Mouse (Mus musculus): Measurements from ENCODE around the gene Dlx4. TPM values are rescaled to one million over a fixed set of nuclear protein-coding genes. Genes with fewer than 3 reads are reported as not detected.

The Dlx4 gene
- polyA plus RNA-seq, 1 experiment from 2014 or later = 0.79 TPM

DNA sequence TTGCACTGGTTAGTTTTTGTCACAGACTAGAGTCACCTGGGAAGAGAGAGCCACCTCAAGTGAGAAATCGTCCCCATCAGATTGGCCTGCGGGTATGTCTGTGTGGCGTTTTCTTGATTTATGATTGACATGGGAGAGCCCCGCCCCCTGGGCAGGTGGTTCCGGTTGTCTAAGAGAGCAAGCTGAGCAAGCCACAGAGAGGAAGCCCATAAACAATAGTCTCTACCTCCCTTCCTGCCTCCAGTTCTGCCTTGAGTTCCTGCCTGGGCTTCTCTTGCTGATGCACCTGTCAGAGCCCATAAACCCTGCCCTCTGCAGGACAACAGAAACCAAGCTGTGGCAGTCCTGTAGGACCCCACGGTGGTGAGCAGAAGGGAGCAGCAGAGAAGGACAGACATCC is 12.7 kb downstream of the Dlx4 start:
- Histone ChIP-seq H3K4me2 (replicated peaks; ENCODE audit: low read depth, low read length) (no peak overlapping the region), H3K9ac (replicated peaks; ENCODE audit: low read depth) (no peak overlapping the region), H3K36me3 (ENCODE audit: insufficient read depth, low read length) (no peaks in the 10 kb centered on the region), H3K27me3 (replicated peaks; ENCODE audit: insufficient read depth, low read length) (peaks cover 14% of the 10 kb centered on the region; the same call in 1 of the 2 replicates), H3K4me1 (ENCODE audit: insufficient read depth, low read depth, low read length) (no peaks in the 10 kb centered on the region), H3K27ac (ENCODE audit: low read length) (no peak overlapping the region), H3K9me3 (ENCODE audit: low read length) (no peaks in the 10 kb centered on the region), H3K4me3 (ENCODE audit: low read depth, low read length) (no peak overlapping the region)
- DNase-seq (ENCODE audit: low spot score) (no peak), ATAC-seq (no peak)
- 50% methylated on average over 6 of the region's 6 CpGs for WGBS
- TF ChIP-seq CTCF (IDR thresholded peaks at IDR 0.05) = 0 out of 2 replicates have a peak, but pooled peaks have one; percentile 2
- no peak for TF ChIP-seq EP300 (IDR thresholded peaks at IDR 0.05)

GRCm38 (mm10) chr11:95130668-95131252 is 15.3 kb downstream of the Dlx4 start:
- H3K36me3 ChIP-seq (ENCODE audit: insufficient read depth, low read length) = no peaks in the 10 kb centered on the region
- no peak overlapping the region for H3K9ac ChIP-seq (replicated peaks; ENCODE audit: low read depth)
- no peak for TF ChIP-seq EP300 (IDR thresholded peaks at IDR 0.05)
- TF ChIP-seq CTCF (IDR thresholded peaks at IDR 0.05) = no peak
- ATAC-seq = peak; percentile 58
- no peak overlapping the region for H3K4me3 ChIP-seq (ENCODE audit: low read depth, low read length)
- H3K4me1 ChIP-seq (ENCODE audit: insufficient read depth, low read depth, low read length) = 0 out of 2 replicates have a peak, but pooled peaks cover 2% of the 10 kb centered on the region
- 51% methylated on average over 17 of the region's 17 CpGs for WGBS
- no peak overlapping the region for H3K4me2 ChIP-seq (replicated peaks; ENCODE audit: low read depth, low read length)
- no peak for DNase-seq (ENCODE audit: low spot score)
- no peaks in the 10 kb centered on the region for H3K9me3 ChIP-seq (ENCODE audit: low read length)
- H3K27ac ChIP-seq (ENCODE audit: low read length) = no peak overlapping the region
- peaks cover 4% of the 10 kb centered on the region; the same call in 1 of the 2 replicates for H3K27me3 ChIP-seq (replicated peaks; ENCODE audit: insufficient read depth, low read length)

GRCm38 (mm10) chr11:95128359-95128758 is 17.7 kb downstream of the Dlx4 start:
- 61% methylated on average over 11 of the region's 11 CpGs for WGBS

GRCm38 (mm10) chr11:95126272-95127245 is 19.5 kb downstream of the Dlx4 start:
- Histone ChIP-seq H3K4me1 (ENCODE audit: insufficient read depth, low read depth, low read length) (0 out of 2 replicates have a peak, but pooled peaks cover 2% of the 10 kb centered on the region), H3K27me3 (replicated peaks; ENCODE audit: insufficient read depth, low read length) (peaks cover 30% of the 10 kb centered on the region), H3K4me2 (replicated peaks; ENCODE audit: low read depth, low read length) (peak overlapping the region; percentile 37), H3K4me3 (ENCODE audit: low read depth, low read length) (no peak overlapping the region), H3K27ac (ENCODE audit: low read length) (no peak overlapping the region), H3K9me3 (ENCODE audit: low read length) (no peaks in the 10 kb centered on the region), H3K36me3 (ENCODE audit: insufficient read depth, low read length) (no peaks in the 10 kb centered on the region), H3K9ac (replicated peaks; ENCODE audit: low read depth) (no peak overlapping the region)
- ATAC-seq (peak; percentile 38), DNase-seq (ENCODE audit: low spot score) (peak; percentile 62)
- no peak for TF ChIP-seq EP300 (IDR thresholded peaks at IDR 0.05)
- TF ChIP-seq CTCF (IDR thresholded peaks at IDR 0.05) = no peak
- 4% methylated on average over 19 of the region's 20 CpGs for WGBS

More at GRCm38 (mm10) chr11:95128359-95128758, 17.7 kb downstream of the Dlx4 start:
- Histone ChIP-seq H3K36me3 (ENCODE audit: insufficient read depth, low read length) (no peaks in the 10 kb centered on the region), H3K9ac (replicated peaks; ENCODE audit: low read depth) (no peak overlapping the region), H3K27ac (ENCODE audit: low read length) (no peak overlapping the region), H3K27me3 (replicated peaks; ENCODE audit: insufficient read depth, low read length) (peaks cover 13% of the 10 kb centered on the region; the same call in 1 of the 2 replicates), H3K4me2 (replicated peaks; ENCODE audit: low read depth, low read length) (no peak overlapping the region), H3K4me3 (ENCODE audit: low read depth, low read length) (no peak overlapping the region), H3K9me3 (ENCODE audit: low read length) (no peaks in the 10 kb centered on the region), H3K4me1 (ENCODE audit: insufficient read depth, low read depth, low read length) (0 out of 2 replicates have a peak, but pooled peaks cover 2% of the 10 kb centered on the region)
- TF ChIP-seq EP300 (IDR thresholded peaks at IDR 0.05) (no peak), CTCF (IDR thresholded peaks at IDR 0.05) (no peak)
- ATAC-seq (no peak), DNase-seq (ENCODE audit: low spot score) (no peak)

DNA sequence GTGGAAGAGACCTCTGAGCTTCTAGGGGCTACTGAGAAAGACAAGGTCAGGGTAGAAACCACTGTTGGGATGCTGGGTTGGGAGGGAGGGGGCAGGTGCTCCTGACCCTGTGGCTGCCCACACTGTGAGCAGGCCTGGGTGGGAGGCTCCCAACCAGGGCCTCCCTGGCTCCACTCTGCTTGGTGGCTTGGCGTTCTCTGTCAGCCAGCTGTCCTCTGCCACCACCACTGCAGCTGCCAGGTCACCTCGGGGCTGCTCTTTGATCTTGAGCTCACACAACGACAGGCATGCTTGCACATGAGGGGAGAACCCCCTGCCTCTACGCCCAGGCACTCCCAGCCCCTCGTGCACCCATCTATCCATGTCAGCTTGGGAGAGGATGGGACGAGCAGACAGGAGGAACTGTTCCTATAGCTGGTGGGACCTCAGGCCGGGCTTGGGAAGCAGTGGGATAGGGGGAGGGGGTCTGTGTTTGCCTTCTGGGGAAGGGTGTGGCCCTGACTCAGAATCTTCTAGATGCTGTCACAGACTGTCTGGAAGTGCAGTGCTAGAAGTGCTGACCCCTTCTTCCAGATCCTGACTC is 20.6 kb downstream of the Dlx4 start:
- Histone ChIP-seq H3K4me1 (ENCODE audit: insufficient read depth, low read depth, low read length) (peaks cover 6% of the 10 kb centered on the region; the same call in 1 of the 2 replicates), H3K4me3 (ENCODE audit: low read depth, low read length) (no peak overlapping the region), H3K9me3 (ENCODE audit: low read length) (no peaks in the 10 kb centered on the region), H3K9ac (replicated peaks; ENCODE audit: low read depth) (no peak overlapping the region), H3K27ac (ENCODE audit: low read length) (no peak overlapping the region), H3K27me3 (replicated peaks; ENCODE audit: insufficient read depth, low read length) (peaks cover 41% of the 10 kb centered on the region), H3K4me2 (replicated peaks; ENCODE audit: low read depth, low read length) (no peak overlapping the region), H3K36me3 (ENCODE audit: insufficient read depth, low read length) (no peaks in the 10 kb centered on the region)
- ATAC-seq (no peak), DNase-seq (ENCODE audit: low spot score) (no peak)
- TF ChIP-seq CTCF (IDR thresholded peaks at IDR 0.05) = no peak
- TF ChIP-seq EP300 (IDR thresholded peaks at IDR 0.05) = no peak
- WGBS = 33% methylated on average over 7 of the region's 7 CpGs

- H3K4me3 ChIP-seq (ENCODE audit: low read depth, low read length) = no peak overlapping the region
Observed at GRCm38 (mm10) chr11:95122100-95122489, 24.0 kb downstream of the Dlx4 start.

More at GRCm38 (mm10) chr11:95122100-95122489, 24.0 kb downstream of the Dlx4 start:
- WGBS = 62% methylated on average over 6 of the region's 6 CpGs
- Histone ChIP-seq H3K36me3 (ENCODE audit: insufficient read depth, low read length) (no peaks in the 10 kb centered on the region), H3K9me3 (ENCODE audit: low read length) (no peaks in the 10 kb centered on the region), H3K4me1 (ENCODE audit: insufficient read depth, low read depth, low read length) (peaks cover 6% of the 10 kb centered on the region; the same call in 1 of the 2 replicates), H3K27me3 (replicated peaks; ENCODE audit: insufficient read depth, low read length) (peaks cover 51% of the 10 kb centered on the region), H3K4me2 (replicated peaks; ENCODE audit: low read depth, low read length) (no peak overlapping the region), H3K27ac (ENCODE audit: low read length) (no peak overlapping the region), H3K9ac (replicated peaks; ENCODE audit: low read depth) (no peak overlapping the region)
- no peak for DNase-seq (ENCODE audit: low spot score)
- TF ChIP-seq EP300 (IDR thresholded peaks at IDR 0.05) (no peak), CTCF (IDR thresholded peaks at IDR 0.05) (no peak)
- no peak for ATAC-seq

Data from lung, postnatal 0 days (tissue).